Mouse (Mus musculus): ENCODE measurements around the gene Cdip1. TPM values are rescaled to one million over a fixed set of nuclear protein-coding genes. Genes with fewer than 3 reads are reported as not detected.

Gene Cdip1
- polyA plus RNA-seq, 1 experiment from 2014 or later = 120 TPM

DNA sequence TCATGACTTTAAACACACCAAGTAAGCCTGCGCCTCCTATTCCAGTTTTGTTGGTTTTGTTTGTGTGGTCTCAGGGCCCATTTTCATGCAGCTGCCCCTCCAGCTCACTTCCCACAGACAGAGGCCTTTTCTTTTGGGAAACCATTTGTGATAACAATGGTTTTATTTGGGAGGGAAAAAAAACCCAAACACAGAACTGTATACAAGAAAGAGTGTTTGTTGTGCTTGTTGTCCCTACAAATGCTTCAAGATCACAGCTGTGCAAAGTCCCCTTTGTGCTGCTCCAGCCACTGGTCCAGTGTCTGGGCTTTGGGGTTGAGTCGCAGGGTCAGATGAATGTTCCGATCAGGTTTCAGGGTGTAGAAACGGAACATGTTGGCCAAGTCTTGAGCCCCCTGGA is 78.9 kb downstream of the Cdip1 start:
- Histone ChIP-seq H3K9ac (no peak overlapping the region), H3K4me3 (no peak overlapping the region), H3K4me2 (no peak overlapping the region), H3K27me3 (replicated peaks) (no peaks in the 10 kb centered on the region), H3K27ac (replicated peaks) (no peak overlapping the region), H3K4me1 (no peaks in the 10 kb centered on the region), H3K36me3 (peaks cover 91% of the 10 kb centered on the region), H3K9me3 (no peaks in the 10 kb centered on the region)
- WGBS = 92% methylated on average over 4 of the region's 4 CpGs
- ATAC-seq (ENCODE audit: extremely low read depth, insufficient number of reproducible peaks, low FRiP score, low TSS enrichment) = no peak

DNA sequence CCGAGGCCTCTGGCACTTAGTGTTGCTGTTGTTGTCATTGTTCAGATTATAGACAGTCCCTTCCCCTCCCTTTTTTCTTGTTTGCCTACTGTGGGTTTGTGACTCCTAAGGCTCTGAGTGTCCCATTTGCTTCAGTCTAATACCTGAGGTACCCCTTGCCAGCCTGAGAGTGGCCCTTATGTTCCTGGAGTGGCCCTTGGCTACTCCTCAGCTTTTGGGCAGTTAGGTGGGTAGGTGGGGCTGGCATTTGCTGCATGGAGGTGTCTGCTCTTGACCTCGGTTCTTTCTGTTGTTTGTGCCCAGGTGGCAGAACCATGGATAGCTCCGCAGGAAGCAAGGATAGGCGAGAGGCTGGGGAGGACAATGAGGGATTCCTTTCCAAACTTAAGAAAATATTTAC is 84.6 kb downstream of the Cdip1 start:
- H3K4me2 ChIP-seq = no peak overlapping the region
- H3K27me3 ChIP-seq (replicated peaks) = no peaks in the 10 kb centered on the region
- no peak overlapping the region for H3K27ac ChIP-seq (replicated peaks)
- no peak for ATAC-seq (ENCODE audit: extremely low read depth, insufficient number of reproducible peaks, low FRiP score, low TSS enrichment)
- H3K9ac ChIP-seq = no peak overlapping the region
- no peak overlapping the region for H3K4me3 ChIP-seq
- no peaks in the 10 kb centered on the region for H3K9me3 ChIP-seq
- peaks cover 97% of the 10 kb centered on the region for H3K36me3 ChIP-seq
- H3K4me1 ChIP-seq = no peaks in the 10 kb centered on the region
- WGBS = 52% methylated on average over 4 of the region's 4 CpGs

GRCm38 (mm10) chr16:4702646-4703045 is 87.4 kb downstream of the Cdip1 start:
- Histone ChIP-seq H3K4me2 (no peak overlapping the region), H3K4me3 (no peak overlapping the region), H3K27me3 (replicated peaks) (no peaks in the 10 kb centered on the region), H3K36me3 (peaks cover 98% of the 10 kb centered on the region), H3K9me3 (no peaks in the 10 kb centered on the region), H3K27ac (replicated peaks) (no peak overlapping the region), H3K9ac (no peak overlapping the region), H3K4me1 (no peaks in the 10 kb centered on the region)
- WGBS = 66% methylated on average over 1 of the region's 1 CpGs
- ATAC-seq (ENCODE audit: extremely low read depth, insufficient number of reproducible peaks, low FRiP score, low TSS enrichment) = no peak

- no peaks in the 10 kb centered on the region for H3K4me1 ChIP-seq
- no peak for ATAC-seq (ENCODE audit: extremely low read depth, insufficient number of reproducible peaks, low FRiP score, low TSS enrichment)
- peaks cover 99% of the 10 kb centered on the region for H3K36me3 ChIP-seq
These were observed 88.9 kb downstream of the Cdip1 start for GRCm38 (mm10) chr16:4701211-4701610.

More at GRCm38 (mm10) chr16:4701211-4701610, 88.9 kb downstream of the Cdip1 start:
- no peaks in the 10 kb centered on the region for H3K9me3 ChIP-seq
- no peak overlapping the region for H3K27ac ChIP-seq (replicated peaks)
- H3K4me2 ChIP-seq = no peak overlapping the region
- 86% methylated on average over 3 of the region's 3 CpGs for WGBS
- H3K27me3 ChIP-seq (replicated peaks) = no peaks in the 10 kb centered on the region
- H3K9ac ChIP-seq = no peak overlapping the region
- no peak overlapping the region for H3K4me3 ChIP-seq

Other genes with a start within 250 kb of the Cdip1 start
- gene Srl, start 248.5 kb downstream of the Cdip1 start, polyA plus RNA-seq (2015; fragmentation: Nextera tagmentation; extraction: Ambion mirVana) = 177 and 181 TPM in 2 replicates
- 6.3 and 7.7 TPM in 2 replicates for gene Tfap4, start 230.4 kb downstream of the Cdip1 start, polyA plus RNA-seq (2015; fragmentation: Nextera tagmentation; extraction: Ambion mirVana)
- gene Glis2, start 195.6 kb downstream of the Cdip1 start, polyA plus RNA-seq (2015; fragmentation: Nextera tagmentation; extraction: Ambion mirVana) = 19.9 and 23.5 TPM in 2 replicates
- gene Pam16, start 165.3 kb downstream of the Cdip1 start, polyA plus RNA-seq (2015; fragmentation: Nextera tagmentation; extraction: Ambion mirVana) = 136 and 139 TPM in 2 replicates
- gene Vasn, start 150.4 kb downstream of the Cdip1 start, polyA plus RNA-seq (2015; fragmentation: Nextera tagmentation; extraction: Ambion mirVana) = 15.2 and 15.8 TPM in 2 replicates
- 65.6 and 72.5 TPM in 2 replicates for gene Dnaja3, start 150.3 kb downstream of the Cdip1 start, polyA plus RNA-seq (2015; fragmentation: Nextera tagmentation; extraction: Ambion mirVana)
- gene Coro7, start 110.5 kb downstream of the Cdip1 start, polyA plus RNA-seq (2015; fragmentation: Nextera tagmentation; extraction: Ambion mirVana) = 15.2 and 16.9 TPM in 2 replicates
- 37.2 and 38.6 TPM in 2 replicates for gene Nmral1, start 70.9 kb downstream of the Cdip1 start, polyA plus RNA-seq (2015; fragmentation: Nextera tagmentation; extraction: Ambion mirVana)
- gene Hmox2, start 63.9 kb downstream of the Cdip1 start, polyA plus RNA-seq (2015; fragmentation: Nextera tagmentation; extraction: Ambion mirVana) = 92.8 and 96.0 TPM in 2 replicates
- gene 4930562C15Rik, start 45.1 kb upstream of the Cdip1 start, polyA plus RNA-seq (2015; fragmentation: Nextera tagmentation; extraction: Ambion mirVana) = 0.15 and 0.32 TPM in 2 replicates
- 24.4 and 26.6 TPM in 2 replicates for gene Ubald1, start 90.0 kb upstream of the Cdip1 start, polyA plus RNA-seq (2015; fragmentation: Nextera tagmentation; extraction: Ambion mirVana)
- 107 TPM in 2 replicates for gene Mgrn1, start 96.0 kb upstream of the Cdip1 start, polyA plus RNA-seq (2015; fragmentation: Nextera tagmentation; extraction: Ambion mirVana)
- gene Nudt16l1, start 148.5 kb upstream of the Cdip1 start, polyA plus RNA-seq (2015; fragmentation: Nextera tagmentation; extraction: Ambion mirVana) = 105 and 113 TPM in 2 replicates
- gene Anks3, start 173.9 kb upstream of the Cdip1 start, polyA plus RNA-seq (2015; fragmentation: Nextera tagmentation; extraction: Ambion mirVana) = 31.8 and 32.3 TPM in 2 replicates
- gene Sept12, start 207.6 kb upstream of the Cdip1 start, polyA plus RNA-seq (2015; fragmentation: Nextera tagmentation; extraction: Ambion mirVana) = not detected in 2 replicates
- 3.8 and 4.4 TPM in 2 replicates for gene Smim22, start 217.0 kb upstream of the Cdip1 start, polyA plus RNA-seq (2015; fragmentation: Nextera tagmentation; extraction: Ambion mirVana)
- gene Rogdi, start 223.3 kb upstream of the Cdip1 start, polyA plus RNA-seq (2015; fragmentation: Nextera tagmentation; extraction: Ambion mirVana) = 50.1 and 56.2 TPM in 2 replicates

Measured in heart, embryonic 13.5 days (tissue).